Mouse (Mus musculus) ES-E14 (cell line): Measurements from ENCODE around the gene Gp1bb.

Source experiments
- CHD2 ChIP-seq: IDR thresholded peaks from 2 replicates; pipeline ENCODE4 v1.6.1; 2014; ENCODE audit warnings: mild to moderate bottlenecking, low read depth, low read length, inconsistent platforms
- HCFC1 ChIP-seq: IDR thresholded peaks from 2 replicates; pipeline ENCODE4 v1.6.1; 2012; ENCODE audit warnings: low read length, inconsistent platforms, borderline replicate concordance; ENCODE audit not compliant: insufficient read depth
- MAFK ChIP-seq: IDR thresholded peaks from 2 replicates; pipeline ENCODE4 v1.6.1; 2014; ENCODE audit warnings: mild to moderate bottlenecking, low read depth, low read length, inconsistent platforms; ENCODE audit not compliant: insufficient read depth
- ZC3H11A ChIP-seq: IDR thresholded peaks from 2 replicates; pipeline ENCODE4 v1.6.1; 2012; ENCODE audit warnings: low read depth, mild to moderate bottlenecking, inconsistent platforms, low read length, borderline replicate concordance
- ZNF384 ChIP-seq: IDR thresholded peaks from 2 replicates; pipeline ENCODE4 v1.6.1; 2012; ENCODE audit warnings: low read depth, low read length, inconsistent platforms

- TF ChIP-seq ZC3H11A (no peak), CHD2 (no peak), ZNF384 (no peak), MAFK (no peak), HCFC1 (no peak)
These were observed 31.3 kb upstream of the Gp1bb start for GRCm38 (mm10) chr16:18653290-18654160.
